Mouse (Mus musculus) midbrain, embryonic 14.5 days (tissue): Measurements from ENCODE around the gene Shld2. TPM values are rescaled to one million over a fixed set of nuclear protein-coding genes. Genes with fewer than 3 reads are reported as not detected.

Experiments
- ATAC-seq: fragments of 200-750 bp; cut with Nextera tagmentation; 2 replicates; pipeline ENCODE4 v1.8.0; 2017; ENCODE audit warnings: moderate number of reproducible peaks, moderate library complexity; ENCODE audit not compliant: low FRiP score, low TSS enrichment
- DNase-seq: peaks from one replicate; pipeline ENCODE4 v3.0.0-alpha.2; 2015
- H3K27ac ChIP-seq: fragments of 300-500 bp; sonication (generic); replicated peaks from 2 replicates; pipeline ENCODE4 v1.5.1; 2014; ENCODE audit warnings: mild to moderate bottlenecking, low read depth, low read length, moderate library complexity
- H3K27me3 ChIP-seq: fragments of 300-500 bp; sonication (generic); 2 replicates; pipeline ENCODE4 v1.6.1; 2014; ENCODE audit warnings: low read length, control low read depth, mixed read lengths; ENCODE audit not compliant: control insufficient read depth, insufficient read depth
- H3K36me3 ChIP-seq: fragments of 300-500 bp; sonication (generic); 2 replicates; pipeline ENCODE4 v1.6.1; 2014; ENCODE audit warnings: low read length, control low read depth; ENCODE audit not compliant: control insufficient read depth, insufficient read depth
- H3K4me1 ChIP-seq: fragments of 300-500 bp; sonication (generic); 2 replicates; pipeline ENCODE4 v1.6.1; 2014; ENCODE audit warnings: mild to moderate bottlenecking, antibody characterized with exemption, low read length, control low read depth; ENCODE audit not compliant: control insufficient read depth, insufficient read depth
- H3K4me2 ChIP-seq: fragments of 300-500 bp; sonication (generic); 2 replicates; pipeline ENCODE4 v1.6.1; 2014; ENCODE audit warnings: mild to moderate bottlenecking, low read length, moderate library complexity
- H3K4me3 ChIP-seq: fragments of 300-500 bp; sonication (generic); replicated peaks from 2 replicates; pipeline ENCODE4 v1.5.1; 2014; ENCODE audit warnings: low read depth, low read length
- H3K9ac ChIP-seq: fragments of 300-500 bp; sonication (generic); replicated peaks from 2 replicates; pipeline ENCODE4 v1.6.1; 2014; ENCODE audit warnings: mild to moderate bottlenecking, low read length, moderate library complexity
- H3K9me3 ChIP-seq: fragments of 300-500 bp; sonication (generic); 2 replicates; pipeline ENCODE4 v1.6.1; 2016; ENCODE audit warnings: low read length, control low read depth, mixed read lengths; ENCODE audit not compliant: control insufficient read depth
- WGBS: fragments of 180-500 bp; shearing (Covaris S2); extraction: QIAGEN DNeasy Blood & Tissue Kit; methylation state at CpG from one replicate; pipeline ENCODE4 v1.1.7; 2014; 5-methylcytosine and 5-hydroxymethylcytosine counted together
- polyA plus RNA-seq: library from polyadenylated mRNA; unstranded; fragments of >200 nt; fragmentation: Nextera tagmentation; extraction: Ambion mirVana; gene quantifications from 2 replicates; pipeline ENCODE4 v1.2.1, GENCODE M21; 2014

Gene Shld2
- polyA plus RNA-seq, 1 experiment from 2014 or later, result 8.1 TPM

GRCm38 (mm10) chr14:34302681-34303242 is 7.5 kb downstream of the Shld2 start:
- no peak overlapping the region for H3K4me3 ChIP-seq
- H3K4me2 ChIP-seq, result no peak overlapping the region
- WGBS, result 82% methylated on average over 5 of the region's 5 CpGs
- no peaks in the 10 kb centered on the region for H3K4me1 ChIP-seq
- no peaks in the 10 kb centered on the region for H3K27me3 ChIP-seq
- ATAC-seq (no peak), DNase-seq (no peak)
- H3K9ac ChIP-seq, result no peak overlapping the region
- H3K27ac ChIP-seq, result no peak overlapping the region
- no peaks in the 10 kb centered on the region for H3K36me3 ChIP-seq
- no peaks in the 10 kb centered on the region for H3K9me3 ChIP-seq

GRCm38 (mm10) chr14:34298871-34299700 is 11.2 kb downstream of the Shld2 start:
- H3K27me3 ChIP-seq, result no peaks in the 10 kb centered on the region
- no peaks in the 10 kb centered on the region for H3K36me3 ChIP-seq
- H3K9me3 ChIP-seq, result no peaks in the 10 kb centered on the region
- no peak overlapping the region for H3K27ac ChIP-seq
- no peak overlapping the region for H3K4me3 ChIP-seq
- no peak overlapping the region for H3K9ac ChIP-seq
- no peak overlapping the region for H3K4me2 ChIP-seq
- ATAC-seq (no peak), DNase-seq (no peak)
- 84% methylated on average over 11 of the region's 11 CpGs for WGBS
- no peaks in the 10 kb centered on the region for H3K4me1 ChIP-seq

GRCm38 (mm10) chr14:34297634-34298033 is 12.7 kb downstream of the Shld2 start:
- no peaks in the 10 kb centered on the region for H3K27me3 ChIP-seq
- ATAC-seq (no peak), DNase-seq (no peak)
- 55% methylated on average over 2 of the region's 2 CpGs for WGBS
- H3K36me3 ChIP-seq, result no peaks in the 10 kb centered on the region
- H3K27ac ChIP-seq, result no peak overlapping the region
- H3K9ac ChIP-seq, result no peak overlapping the region
- H3K4me2 ChIP-seq, result no peak overlapping the region
- H3K9me3 ChIP-seq, result no peaks in the 10 kb centered on the region
- H3K4me1 ChIP-seq, result no peaks in the 10 kb centered on the region
- H3K4me3 ChIP-seq, result no peak overlapping the region

- Histone ChIP-seq H3K36me3 (no peaks in the 10 kb centered on the region), H3K4me2 (no peak overlapping the region), H3K27ac (no peak overlapping the region), H3K4me3 (no peak overlapping the region), H3K9me3 (no peaks in the 10 kb centered on the region), H3K9ac (no peak overlapping the region), H3K4me1 (no peaks in the 10 kb centered on the region), H3K27me3 (no peaks in the 10 kb centered on the region)
- 79% methylated on average over 4 of the region's 4 CpGs for WGBS
- ATAC-seq (no peak), DNase-seq (no peak)
Measured at GRCm38 (mm10) chr14:34297038-34297437, 13.3 kb downstream of the Shld2 start.

GRCm38 (mm10) chr14:34296350-34296749 is 13.9 kb downstream of the Shld2 start:
- Histone ChIP-seq H3K36me3 (no peaks in the 10 kb centered on the region), H3K9ac (no peak overlapping the region), H3K4me1 (no peaks in the 10 kb centered on the region), H3K4me3 (no peak overlapping the region), H3K9me3 (no peaks in the 10 kb centered on the region), H3K4me2 (no peak overlapping the region), H3K27me3 (no peaks in the 10 kb centered on the region), H3K27ac (no peak overlapping the region)
- ATAC-seq, result no peak
- 90% methylated on average over 7 of the region's 7 CpGs for WGBS
- no peak for DNase-seq

- H3K4me2 ChIP-seq, result no peak overlapping the region
- no peak overlapping the region for H3K27ac ChIP-seq
- ATAC-seq (no peak), DNase-seq (no peak)
- no peaks in the 10 kb centered on the region for H3K4me1 ChIP-seq
- no peaks in the 10 kb centered on the region for H3K27me3 ChIP-seq
- H3K9ac ChIP-seq, result no peak overlapping the region
- H3K4me3 ChIP-seq, result no peak overlapping the region
- H3K36me3 ChIP-seq, result no peaks in the 10 kb centered on the region
- no peaks in the 10 kb centered on the region for H3K9me3 ChIP-seq
- WGBS, result 83% methylated on average over 3 of the region's 3 CpGs
Measured at GRCm38 (mm10) chr14:34293641-34294040, 16.7 kb downstream of the Shld2 start.

- Histone ChIP-seq H3K27ac (no peak overlapping the region), H3K4me3 (no peak overlapping the region), H3K4me2 (no peak overlapping the region), H3K36me3 (no peaks in the 10 kb centered on the region), H3K9me3 (no peaks in the 10 kb centered on the region), H3K27me3 (no peaks in the 10 kb centered on the region), H3K9ac (no peak overlapping the region), H3K4me1 (no peaks in the 10 kb centered on the region)
- 57% methylated on average over 1 of the region's 1 CpGs for WGBS
- no peak for ATAC-seq
- no peak for DNase-seq
Measured at GRCm38 (mm10) chr14:34290229-34290628, 20.1 kb downstream of the Shld2 start.

GRCm38 (mm10) chr14:34289259-34290015 is 20.9 kb downstream of the Shld2 start:
- Histone ChIP-seq H3K4me1 (no peaks in the 10 kb centered on the region), H3K4me3 (no peak overlapping the region), H3K27ac (no peak overlapping the region), H3K9me3 (no peaks in the 10 kb centered on the region), H3K9ac (no peak overlapping the region), H3K36me3 (no peaks in the 10 kb centered on the region), H3K4me2 (no peak overlapping the region), H3K27me3 (no peaks in the 10 kb centered on the region)
- ATAC-seq (no peak), DNase-seq (no peak)
- 95% methylated on average over 3 of the region's 3 CpGs for WGBS
